Mouse (Mus musculus) megakaryocyte, embryonic 14.5 days (primary cell): Measurements from ENCODE around the gene Krtdap.

Experiments used
- FLI1 ChIP-seq: IDR thresholded peaks from 2 replicates; pipeline ENCODE4 v1.6.1; 2012; ENCODE audit warnings: low read length, inconsistent platforms, mixed read lengths
- GATA1 ChIP-seq: IDR thresholded peaks from 3 replicates; pipeline ENCODE4 v1.6.1; 2012; ENCODE audit warnings: mixed read lengths, low read length, inconsistent platforms, borderline replicate concordance

DNA sequence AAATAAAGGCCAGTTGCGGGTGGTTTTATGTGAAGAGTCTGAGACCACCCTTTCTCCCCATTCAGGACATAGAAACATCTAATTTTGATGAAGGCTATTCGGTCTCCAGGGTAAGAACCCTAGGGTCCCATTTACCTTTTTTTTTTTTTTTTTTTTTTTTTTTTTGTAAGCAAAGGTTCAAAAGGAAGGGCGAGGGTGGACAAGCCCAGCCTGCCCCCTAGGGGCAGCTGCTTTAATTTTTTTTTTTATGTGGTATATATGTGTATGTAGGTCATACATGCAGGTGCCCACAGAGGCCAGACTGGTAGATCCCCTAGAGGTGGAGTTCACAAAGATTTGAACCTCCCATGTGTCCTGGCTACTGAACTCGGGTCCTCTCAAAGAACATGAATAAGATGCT, 21.3 kb upstream of the Krtdap start:
- TF ChIP-seq GATA1 (no peak), FLI1 (no peak)
